In the genomic region with DNA sequence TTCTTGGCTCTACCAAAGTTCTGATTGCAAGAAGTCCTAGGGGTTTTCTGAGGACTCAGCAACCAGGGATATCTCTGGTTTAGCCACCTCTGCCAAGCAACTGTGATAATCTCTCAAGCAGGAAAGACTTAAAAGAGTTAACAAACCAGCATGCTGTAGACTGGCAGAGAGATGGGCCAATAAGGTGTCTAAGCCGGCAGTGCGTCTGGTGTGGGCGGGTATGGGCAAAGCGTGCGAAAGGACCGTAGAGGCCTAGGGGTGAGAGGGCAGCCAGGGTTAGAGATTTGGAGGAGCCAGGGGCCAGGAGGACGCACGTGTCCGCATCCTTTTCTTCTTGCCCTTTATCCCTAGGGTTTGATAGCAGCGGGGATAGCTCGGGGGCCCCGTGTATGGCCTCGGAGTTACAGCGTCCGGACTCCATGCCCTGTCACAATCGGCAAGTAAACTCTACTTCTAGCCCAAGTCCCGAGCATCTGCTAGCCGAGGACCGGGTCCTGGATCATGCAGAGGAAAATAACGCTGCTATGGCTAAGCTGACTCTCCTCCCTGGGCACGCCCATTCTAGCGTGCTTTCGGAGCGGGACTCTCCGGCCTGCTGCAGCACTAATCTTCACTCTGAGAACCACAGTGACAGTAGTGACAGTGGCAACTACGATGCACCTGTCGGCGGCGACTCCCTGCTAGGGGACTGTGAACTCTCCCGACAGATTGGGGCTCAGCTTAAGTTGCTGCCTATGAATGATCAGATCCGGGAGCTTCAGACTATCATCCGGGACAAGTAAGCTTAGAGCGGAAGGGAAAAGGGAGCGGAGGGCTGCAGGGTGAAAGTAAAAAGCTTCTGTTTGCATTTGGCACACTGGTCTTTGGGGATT, we compare ENCODE assay signal across 8 mouse cellular contexts. TPM values are rescaled to one million over a fixed set of nuclear protein-coding genes. Genes with fewer than 3 reads are reported as not detected.
DNase-seq lines count a peak whose midpoint lies in the region; ATAC-seq and TF ChIP-seq lines count a peak whose summit lies in the region.

A gene (plus strand): TSS at position 247 of the 872 bp plus-strand sequence.

- no peak for TF ChIP-seq EP300 in heart, adult 2 months (IDR thresholded peaks at IDR 0.05; ENCODE audit: insufficient read depth, low read depth, low read length)

- H3K79me2 ChIP-seq in heart, adult 2 months (replicated peaks; ENCODE audit: control insufficient read depth, insufficient read depth, low read length): no peaks in the 10 kb centered on the region

- H3K4me2 ChIP-seq in embryonic facial prominence, embryonic 13.5 days: peak within 1 kb of the TSS; percentile 58
- peak within 1 kb of the TSS; percentile 64 for H3K4me2 ChIP-seq in limb, embryonic 13.5 days (replicated peaks)
- peak within 1 kb of the TSS; percentile 52 for H3K4me2 ChIP-seq in midbrain, embryonic 15.5 days

- ATAC-seq in embryonic facial prominence, embryonic 13.5 days (ENCODE audit: insufficient number of reproducible peaks, insufficient read depth, low FRiP score, low TSS enrichment, low read depth): peak; percentile 91
- peak; percentile 96 for ATAC-seq in limb, embryonic 13.5 days (ENCODE audit: low FRiP score, low read depth)
- peak; percentile 99 for ATAC-seq in midbrain, embryonic 15.5 days (replicated peaks)

- H3K9me3 ChIP-seq in embryonic facial prominence, embryonic 13.5 days: no peaks in the 10 kb centered on the region
- no peaks in the 10 kb centered on the region for H3K9me3 ChIP-seq in limb, embryonic 13.5 days
- no peaks in the 10 kb centered on the region for H3K9me3 ChIP-seq in midbrain, embryonic 15.5 days

- 26% methylated on average over 34 of the region's 34 CpGs for WGBS in embryonic facial prominence, embryonic 13.5 days
- 18% methylated on average over 34 of the region's 34 CpGs for WGBS in heart, adult 2 months
- WGBS in limb, embryonic 13.5 days: 20% methylated on average over 34 of the region's 34 CpGs
- 24% methylated on average over 34 of the region's 34 CpGs for WGBS in midbrain, embryonic 15.5 days
- WGBS in spleen, adult 2 months: 19% methylated on average over 34 of the region's 34 CpGs

- intact Hi-C loops in heart, adult 2 months (cut with DNase I): loop anchor here (2.0 to 10.0 kb wide), 2 partner anchors 70 to 188 kb away; a partner anchor contains a TSS

- peak within 1 kb of the TSS; percentile 72 for H3K9ac ChIP-seq in embryonic facial prominence, embryonic 13.5 days
- peak within 1 kb of the TSS; percentile 86 for H3K9ac ChIP-seq in heart, adult 2 months (ENCODE audit: low read depth, low read length)
- peak within 1 kb of the TSS; percentile 70 for H3K9ac ChIP-seq in limb, embryonic 13.5 days
- peak within 1 kb of the TSS; percentile 56 for H3K9ac ChIP-seq in midbrain, embryonic 15.5 days

- no peak for TF ChIP-seq CTCF in heart, adult 2 months (IDR thresholded peaks at IDR 0.05)
- no peak for TF ChIP-seq CTCF in spleen, adult 2 months (IDR thresholded peaks at IDR 0.05; ENCODE audit: extremely low read depth, insufficient read depth, insufficient read length, insufficient replicate concordance)

- peaks cover 29% of the 10 kb centered on the region; the same call in 1 of the 2 replicates for H3K27me3 ChIP-seq in embryonic facial prominence, embryonic 13.5 days
- H3K27me3 ChIP-seq in heart, adult 2 months (ENCODE audit: control insufficient read depth, insufficient read depth, low read length): no peaks in the 10 kb centered on the region
- H3K27me3 ChIP-seq in limb, embryonic 13.5 days: peaks cover 24% of the 10 kb centered on the region
- peaks cover 17% of the 10 kb centered on the region for H3K27me3 ChIP-seq in midbrain, embryonic 15.5 days (replicated peaks)
- no peaks in the 10 kb centered on the region for H3K27me3 ChIP-seq in spleen, adult 2 months (ENCODE audit: control insufficient read depth, insufficient read depth, low read length)

- peak; percentile 89 for DNase-seq in 3T3-L1 (ENCODE audit: low read depth, low spot score)
- peak in 1 of 2 experiments; percentile 39 for DNase-seq in adrenal gland, postnatal 4 days (ENCODE audit: low spot score in 2 of 2)
- DNase-seq in heart, adult 2 months: peak; percentile 75 to 85
- DNase-seq in kidney, adult 8-10 months: peak; percentile 79 to 80
- DNase-seq in spleen, adult 2 months (ENCODE audit: low read depth in 1 of 2, low spot score in 2 of 2): peak; percentile 66 to 78

- H3K4me1 ChIP-seq in embryonic facial prominence, embryonic 13.5 days: no peaks in the 10 kb centered on the region
- H3K4me1 ChIP-seq in heart, adult 2 months (ENCODE audit: control insufficient read depth, insufficient read depth, low read length): no peaks in the 10 kb centered on the region; the same call in 1 of the 2 replicates
- H3K4me1 ChIP-seq in limb, embryonic 13.5 days: no peaks in the 10 kb centered on the region
- no peaks in the 10 kb centered on the region; the same call in 1 of the 2 replicates for H3K4me1 ChIP-seq in midbrain, embryonic 15.5 days
- H3K4me1 ChIP-seq in spleen, adult 2 months (ENCODE audit: control insufficient read depth, insufficient read depth, insufficient read length): peaks cover 4% of the 10 kb centered on the region; the same call in 1 of the 2 replicates

- peak; percentile 47; the same call in 1 of the 2 replicates for TF ChIP-seq POLR2A in heart, adult 2 months (IDR thresholded peaks at IDR 0.05; ENCODE audit: insufficient read depth, low read depth, low read length)
- TF ChIP-seq POLR2A in spleen, adult 2 months (IDR thresholded peaks at IDR 0.05; ENCODE audit: low read depth, low read length): 0 out of 2 replicates have a peak, but pooled peaks have one; percentile 15

- H3K36me3 ChIP-seq in embryonic facial prominence, embryonic 13.5 days: no peaks in the 10 kb centered on the region
- no peaks in the 10 kb centered on the region for H3K36me3 ChIP-seq in heart, adult 2 months (ENCODE audit: control insufficient read depth, insufficient read depth, low read length)
- H3K36me3 ChIP-seq in limb, embryonic 13.5 days: no peaks in the 10 kb centered on the region
- no peaks in the 10 kb centered on the region for H3K36me3 ChIP-seq in midbrain, embryonic 15.5 days (replicated peaks)
- no peaks in the 10 kb centered on the region for H3K36me3 ChIP-seq in spleen, adult 2 months (ENCODE audit: control insufficient read depth, insufficient read depth, low read length)

- peak within 1 kb of the TSS; percentile 60 for H3K4me3 ChIP-seq in embryonic facial prominence, embryonic 13.5 days
- H3K4me3 ChIP-seq in heart, adult 2 months: peak within 1 kb of the TSS; percentile 61
- peak within 1 kb of the TSS; percentile 58 for H3K4me3 ChIP-seq in limb, embryonic 13.5 days
- H3K4me3 ChIP-seq in midbrain, embryonic 15.5 days: peak within 1 kb of the TSS; percentile 66
- H3K4me3 ChIP-seq in spleen, adult 2 months (ENCODE audit: extremely low read depth, insufficient read depth, insufficient read length): peak within 1 kb of the TSS; percentile 85

- peak within 1 kb of the TSS; percentile 69 for H3K27ac ChIP-seq in embryonic facial prominence, embryonic 13.5 days
- H3K27ac ChIP-seq in heart, adult 2 months: peak within 1 kb of the TSS; percentile 76
- peak within 1 kb of the TSS; percentile 52; the same call in 1 of the 2 replicates for H3K27ac ChIP-seq in limb, embryonic 13.5 days
- peak within 1 kb of the TSS; percentile 76 for H3K27ac ChIP-seq in midbrain, embryonic 15.5 days
- peak within 1 kb of the TSS; percentile 72 for H3K27ac ChIP-seq in spleen, adult 2 months (ENCODE audit: insufficient read depth, low read length)

RNA-seq across cellular contexts. Expression of the gene that starts here (rescaled TPM):
- 10 to 100 TPM; 12.0 to 15.6 TPM for total RNA-seq in adrenal gland, postnatal 4 days (2021)
- polyA plus RNA-seq in embryonic facial prominence, embryonic 13.5 days (2015; fragmentation: Nextera tagmentation; extraction: Ambion mirVana): 1.6 and 1.8 TPM in 2 replicates
- 1 to 10 TPM; 8.1 to 8.7 TPM for total RNA-seq in heart, adult 2 months (2021)
- 2.3 and 4.2 TPM in 2 replicates for polyA plus RNA-seq in heart, adult 2 months (2012; rRNA removed)
- polyA plus RNA-seq in limb, embryonic 13.5 days (2015; fragmentation: Nextera tagmentation; extraction: Ambion mirVana): 1.0 and 1.2 TPM in 2 replicates
- 2.0 TPM in 2 replicates for polyA plus RNA-seq in midbrain, embryonic 15.5 days (2015; fragmentation: Nextera tagmentation; extraction: Ambion mirVana)
- polyA plus RNA-seq in spleen, adult 2 months (2012; rRNA removed): 2.7 and 3.0 TPM in 2 replicates
